Mouse (Mus musculus): ENCODE data around the gene S100a5. TPM values are rescaled to one million over a fixed set of nuclear protein-coding genes. Genes with fewer than 3 reads are reported as not detected.
A peak's percentile ranks its signal among the peaks of the same experiment; 100 is the strongest.

S100a5 gene
- total and polyA plus RNA-seq, 3 experiments, result not detected

GRCm38 (mm10) chr3:90581141-90581540 is 27.2 kb upstream of the S100a5 start:
- Histone ChIP-seq H3K27me3 (ENCODE audit: insufficient read depth, low read length) (peaks cover 10% of the 10 kb centered on the region; the same call in 1 of the 2 replicates), H3K4me1 (ENCODE audit: insufficient read depth, low read depth, low read length) (no peaks in the 10 kb centered on the region), H3K36me3 (replicated peaks) (no peaks in the 10 kb centered on the region), H3K4me3 (ENCODE audit: low read depth, low read length) (no peak overlapping the region), H3K9me3 (replicated peaks) (no peaks in the 10 kb centered on the region)
- TF ChIP-seq GATA2 (IDR thresholded peaks at IDR 0.05; ENCODE audit: borderline replicate concordance, low read depth, low read length) (no peak), GATA1 (IDR thresholded peaks at IDR 0.05; ENCODE audit: borderline replicate concordance, low read length) (no peak), CTCF (IDR thresholded peaks at IDR 0.05; ENCODE audit: low read depth, low read length) (no peak), POLR2AphosphoS5 (IDR thresholded peaks at IDR 0.05; ENCODE audit: insufficient replicate concordance, low read depth, low read length) (no peak), TAL1 (conservative IDR thresholded peaks at IDR 0.05; ENCODE audit: low read depth, low read length) (no peak)
- DNase-seq (ENCODE audit: low spot score) (no peak), ATAC-seq (ENCODE audit: extremely low read depth, insufficient number of reproducible peaks, low FRiP score, poor library complexity, severe bottlenecking) (no peak)

GRCm38 (mm10) chr3:90582156-90582555 is 26.2 kb upstream of the S100a5 start:
- no peak for ATAC-seq (ENCODE audit: extremely low read depth, insufficient number of reproducible peaks, low FRiP score, poor library complexity, severe bottlenecking)
- Histone ChIP-seq H3K4me3 (ENCODE audit: low read depth, low read length) (no peak overlapping the region), H3K4me1 (ENCODE audit: insufficient read depth, low read depth, low read length) (no peaks in the 10 kb centered on the region), H3K36me3 (replicated peaks) (no peaks in the 10 kb centered on the region), H3K27me3 (ENCODE audit: insufficient read depth, low read length) (peaks cover 16% of the 10 kb centered on the region), H3K9me3 (replicated peaks) (no peaks in the 10 kb centered on the region)
- no peak for DNase-seq (ENCODE audit: low spot score)
- TF ChIP-seq GATA1 (IDR thresholded peaks at IDR 0.05; ENCODE audit: borderline replicate concordance, low read length) (no peak), CTCF (IDR thresholded peaks at IDR 0.05; ENCODE audit: low read depth, low read length) (0 out of 2 replicates have a peak, but pooled peaks have one; percentile 12), GATA2 (IDR thresholded peaks at IDR 0.05; ENCODE audit: borderline replicate concordance, low read depth, low read length) (no peak), TAL1 (conservative IDR thresholded peaks at IDR 0.05; ENCODE audit: low read depth, low read length) (no peak), POLR2AphosphoS5 (IDR thresholded peaks at IDR 0.05; ENCODE audit: insufficient replicate concordance, low read depth, low read length) (no peak)

GRCm38 (mm10) chr3:90582556-90582955 is 25.8 kb upstream of the S100a5 start:
- TF ChIP-seq TAL1 (conservative IDR thresholded peaks at IDR 0.05; ENCODE audit: low read depth, low read length) (no peak), GATA1 (IDR thresholded peaks at IDR 0.05; ENCODE audit: borderline replicate concordance, low read length) (no peak), GATA2 (IDR thresholded peaks at IDR 0.05; ENCODE audit: borderline replicate concordance, low read depth, low read length) (no peak), CTCF (IDR thresholded peaks at IDR 0.05; ENCODE audit: low read depth, low read length) (no peak), POLR2AphosphoS5 (IDR thresholded peaks at IDR 0.05; ENCODE audit: insufficient replicate concordance, low read depth, low read length) (no peak)

GRCm38 (mm10) chr3:90583893-90584292 is 24.4 kb upstream of the S100a5 start:
- Histone ChIP-seq H3K27me3 (ENCODE audit: insufficient read depth, low read length) (peaks cover 17% of the 10 kb centered on the region), H3K4me1 (ENCODE audit: insufficient read depth, low read depth, low read length) (no peaks in the 10 kb centered on the region), H3K9me3 (replicated peaks) (no peaks in the 10 kb centered on the region), H3K36me3 (replicated peaks) (no peaks in the 10 kb centered on the region), H3K4me3 (ENCODE audit: low read depth, low read length) (no peak overlapping the region)
- TF ChIP-seq CTCF (IDR thresholded peaks at IDR 0.05; ENCODE audit: low read depth, low read length), result no peak
- TF ChIP-seq TAL1 (conservative IDR thresholded peaks at IDR 0.05; ENCODE audit: low read depth, low read length), result no peak
- TF ChIP-seq POLR2AphosphoS5 (IDR thresholded peaks at IDR 0.05; ENCODE audit: insufficient replicate concordance, low read depth, low read length), result no peak
- no peak for TF ChIP-seq GATA1 (IDR thresholded peaks at IDR 0.05; ENCODE audit: borderline replicate concordance, low read length)
- TF ChIP-seq GATA2 (IDR thresholded peaks at IDR 0.05; ENCODE audit: borderline replicate concordance, low read depth, low read length), result no peak
- ATAC-seq (ENCODE audit: extremely low read depth, insufficient number of reproducible peaks, low FRiP score, poor library complexity, severe bottlenecking) (no peak), DNase-seq (ENCODE audit: low spot score) (no peak)

More at GRCm38 (mm10) chr3:90582556-90582955, 25.8 kb upstream of the S100a5 start:
- Histone ChIP-seq H3K9me3 (replicated peaks) (no peaks in the 10 kb centered on the region), H3K27me3 (ENCODE audit: insufficient read depth, low read length) (peaks cover 17% of the 10 kb centered on the region), H3K36me3 (replicated peaks) (no peaks in the 10 kb centered on the region), H3K4me3 (ENCODE audit: low read depth, low read length) (no peak overlapping the region), H3K4me1 (ENCODE audit: insufficient read depth, low read depth, low read length) (no peaks in the 10 kb centered on the region)
- DNase-seq (ENCODE audit: low spot score) (no peak), ATAC-seq (ENCODE audit: extremely low read depth, insufficient number of reproducible peaks, low FRiP score, poor library complexity, severe bottlenecking) (no peak)

GRCm38 (mm10) chr3:90585595-90585994 is 22.7 kb upstream of the S100a5 start:
- peaks cover 12% of the 10 kb centered on the region for H3K27me3 ChIP-seq (ENCODE audit: insufficient read depth, low read length)
- peak; percentile 49 for DNase-seq (ENCODE audit: low spot score)
- H3K9me3 ChIP-seq (replicated peaks), result no peaks in the 10 kb centered on the region
- TF ChIP-seq GATA1 (IDR thresholded peaks at IDR 0.05; ENCODE audit: borderline replicate concordance, low read length) (no peak), POLR2AphosphoS5 (IDR thresholded peaks at IDR 0.05; ENCODE audit: insufficient replicate concordance, low read depth, low read length) (no peak), GATA2 (IDR thresholded peaks at IDR 0.05; ENCODE audit: borderline replicate concordance, low read depth, low read length) (no peak), CTCF (IDR thresholded peaks at IDR 0.05; ENCODE audit: low read depth, low read length) (peak; percentile 83), TAL1 (conservative IDR thresholded peaks at IDR 0.05; ENCODE audit: low read depth, low read length) (no peak)
- H3K4me3 ChIP-seq (ENCODE audit: low read depth, low read length), result no peak overlapping the region
- H3K36me3 ChIP-seq (replicated peaks), result no peaks in the 10 kb centered on the region
- ATAC-seq (ENCODE audit: extremely low read depth, insufficient number of reproducible peaks, low FRiP score, poor library complexity, severe bottlenecking), result no peak
- no peaks in the 10 kb centered on the region for H3K4me1 ChIP-seq (ENCODE audit: insufficient read depth, low read depth, low read length)

GRCm38 (mm10) chr3:90586016-90586643 is 22.2 kb upstream of the S100a5 start:
- ATAC-seq (ENCODE audit: extremely low read depth, insufficient number of reproducible peaks, low FRiP score, poor library complexity, severe bottlenecking) (no peak), DNase-seq (ENCODE audit: low spot score) (no peak)
- Histone ChIP-seq H3K36me3 (replicated peaks) (no peaks in the 10 kb centered on the region), H3K4me3 (ENCODE audit: low read depth, low read length) (no peak overlapping the region), H3K4me1 (ENCODE audit: insufficient read depth, low read depth, low read length) (no peaks in the 10 kb centered on the region), H3K27me3 (ENCODE audit: insufficient read depth, low read length) (peaks cover 12% of the 10 kb centered on the region), H3K9me3 (replicated peaks) (no peaks in the 10 kb centered on the region)
- no peak for TF ChIP-seq GATA2 (IDR thresholded peaks at IDR 0.05; ENCODE audit: borderline replicate concordance, low read depth, low read length)
- TF ChIP-seq POLR2AphosphoS5 (IDR thresholded peaks at IDR 0.05; ENCODE audit: insufficient replicate concordance, low read depth, low read length), result no peak
- TF ChIP-seq CTCF (IDR thresholded peaks at IDR 0.05; ENCODE audit: low read depth, low read length), result no peak
- no peak for TF ChIP-seq GATA1 (IDR thresholded peaks at IDR 0.05; ENCODE audit: borderline replicate concordance, low read length)
- TF ChIP-seq TAL1 (conservative IDR thresholded peaks at IDR 0.05; ENCODE audit: low read depth, low read length), result no peak

Data from G1E (cell line).